Mouse (Mus musculus): ENCODE data around the gene Rab3c. TPM values are rescaled to one million over a fixed set of nuclear protein-coding genes. Genes with fewer than 3 reads are reported as not detected.

Rab3c gene
- total RNA-seq, 2 experiments from 2014 or later: 114 to 116 TPM

- intact Hi-C loops (cut with DNase I): no loop called here
These were observed 165.7 kb downstream of the Rab3c start for GRCm38 (mm10) chr13:110114870-110115645.

GRCm38 (mm10) chr13:110113711-110114110, 167.1 kb downstream of the Rab3c start:
- no peak for DNase-seq
- intact Hi-C loops (cut with DNase I): no loop called here

More at GRCm38 (mm10) chr13:110114870-110115645, 165.7 kb downstream of the Rab3c start:
- DNase-seq: no peak

GRCm38 (mm10) chr13:110097424-110098050, 183.3 kb downstream of the Rab3c start:
- DNase-seq: peak; percentile 64
- intact Hi-C loops (cut with DNase I): no loop called here

- no peak for DNase-seq
- intact Hi-C loops (cut with DNase I): no loop called here
These were observed 185.8 kb downstream of the Rab3c start for GRCm38 (mm10) chr13:110094998-110095397.

- DNase-seq: no peak
These were observed 186.8 kb downstream of the Rab3c start for GRCm38 (mm10) chr13:110093720-110094685.

GRCm38 (mm10) chr13:110083961-110084360, 196.8 kb downstream of the Rab3c start:
- intact Hi-C loops (cut with DNase I): no loop called here

More at GRCm38 (mm10) chr13:110093720-110094685, 186.8 kb downstream of the Rab3c start:
- intact Hi-C loops (cut with DNase I): no loop called here

GRCm38 (mm10) chr13:110081174-110081573, 199.6 kb downstream of the Rab3c start:
- no peak for DNase-seq
- intact Hi-C loops (cut with DNase I): no loop called here

More at GRCm38 (mm10) chr13:110083961-110084360, 196.8 kb downstream of the Rab3c start:
- DNase-seq: no peak

GRCm38 (mm10) chr13:110075587-110075986, 205.2 kb downstream of the Rab3c start:
- intact Hi-C loops (cut with DNase I): no loop called here
- DNase-seq: no peak

GRCm38 (mm10) chr13:110074180-110074579, 206.6 kb downstream of the Rab3c start:
- intact Hi-C loops (cut with DNase I): no loop called here
- no peak for DNase-seq

GRCm38 (mm10) chr13:110067149-110067548, 213.6 kb downstream of the Rab3c start:
- intact Hi-C loops (cut with DNase I): no loop called here
- peak; percentile 27 for DNase-seq

- intact Hi-C loops (cut with DNase I): no loop called here
These were observed 214.1 kb downstream of the Rab3c start for GRCm38 (mm10) chr13:110066674-110067073.

GRCm38 (mm10) chr13:110062835-110063411, 217.9 kb downstream of the Rab3c start:
- intact Hi-C loops (cut with DNase I): loop anchor here (2.0 to 5.0 kb wide), 2 partner anchors 219 to 306 kb away; partner anchors contain the start of gene Rab3c
- peak; percentile 71 for DNase-seq

More at GRCm38 (mm10) chr13:110066674-110067073, 214.1 kb downstream of the Rab3c start:
- DNase-seq: no peak

GRCm38 (mm10) chr13:110062288-110062687, 218.5 kb downstream of the Rab3c start:
- intact Hi-C loops (cut with DNase I): loop anchor here (2.0 to 5.0 kb wide), 2 partner anchors 220 to 307 kb away; partner anchors contain the start of gene Rab3c
- DNase-seq: no peak

- intact Hi-C loops (cut with DNase I): no loop called here
- DNase-seq: no peak
These were observed 226.3 kb downstream of the Rab3c start for GRCm38 (mm10) chr13:110054538-110054937.

- intact Hi-C loops (cut with DNase I): no loop called here
- DNase-seq: no peak
These were observed 231.9 kb downstream of the Rab3c start for GRCm38 (mm10) chr13:110048767-110049434.

- DNase-seq: no peak
- intact Hi-C loops (cut with DNase I): no loop called here
These were observed 236.4 kb downstream of the Rab3c start for GRCm38 (mm10) chr13:110044418-110044817.

- intact Hi-C loops (cut with DNase I): loop anchor here (5.0 kb wide), 1 partner anchor 263 kb away; no protein-coding TSS in a partner anchor
These were observed 240.9 kb downstream of the Rab3c start for GRCm38 (mm10) chr13:110039779-110040498.

GRCm38 (mm10) chr13:110039170-110039569, 241.6 kb downstream of the Rab3c start:
- no peak for DNase-seq
- intact Hi-C loops (cut with DNase I): loop anchor here (5.0 kb wide), 1 partner anchor 262 kb away; no protein-coding TSS in a partner anchor

More at GRCm38 (mm10) chr13:110039779-110040498, 240.9 kb downstream of the Rab3c start:
- DNase-seq: peak; percentile 39

GRCm38 (mm10) chr13:110038521-110038920, 242.3 kb downstream of the Rab3c start:
- intact Hi-C loops (cut with DNase I): loop anchor here (5.0 kb wide), 1 partner anchor 261 kb away; no protein-coding TSS in a partner anchor
- DNase-seq: no peak
